Mouse (Mus musculus) cerebellum, adult 2 months (tissue): ENCODE results near the gene Picalm.

Experiments
- CTCF ChIP-seq: fragments of 200-500 bp; IDR thresholded peaks from 2 replicates; pipeline ENCODE4 v1.5.1; 2011; ENCODE audit warnings: low read depth, mild to moderate bottlenecking, control low read depth, low read length, moderate library complexity, borderline replicate concordance; ENCODE audit not compliant: insufficient read depth
- POLR2A ChIP-seq: fragments of 200-500 bp; IDR thresholded peaks from 2 replicates; pipeline ENCODE4 v1.6.1; 2011; ENCODE audit warnings: low read length, control low read depth, borderline replicate concordance; ENCODE audit not compliant: insufficient read depth

GRCm38 (mm10) chr7:90090996-90091395 lies 39.0 kb upstream of the Picalm start:
- TF ChIP-seq CTCF (no peak), POLR2A (no peak)
